Mouse (Mus musculus): ENCODE data around the gene Vmn2r30. TPM values are rescaled to one million over a fixed set of nuclear protein-coding genes. Genes with fewer than 3 reads are reported as not detected.
"Not testable (repeated sequence)": the region's sequence is repeated elsewhere in the genome, so short reads cannot be mapped to it uniquely, and the experiment has no call there.

Gene Vmn2r30
- polyA plus RNA-seq (2015; fragmentation: Nextera tagmentation; extraction: Ambion mirVana) = 0.03 TPM in 1 of 2 replicates, not detected in the other

GRCm38 (mm10) chr7:7337509-7337908 is at the start of gene Vmn2r30:
Gene Vmn2r30, minus strand, starts transcription at chr7:7337609.
- H3K9ac ChIP-seq; H3K9me3 ChIP-seq; H3K27ac ChIP-seq; H3K36me3 ChIP-seq; ATAC-seq (ENCODE audit: low FRiP score, low read depth); H3K4me2 ChIP-seq (replicated peaks); H3K4me1 ChIP-seq; H3K4me3 ChIP-seq; H3K27me3 ChIP-seq: not testable (repeated sequence)
- 57% methylated on average over 1 of the region's 1 CpGs for whole genome bisulfite sequencing

GRCm38 (mm10) chr7:7374431-7374830 is 37.0 kb upstream of the Vmn2r30 start, which contains the start of gene Gm45783:
Gene Gm45783, minus strand, starts transcription at chr7:7374573.
- not testable (repeated sequence) for H3K27ac ChIP-seq; H3K4me1 ChIP-seq; ATAC-seq (ENCODE audit: low FRiP score, low read depth); H3K9ac ChIP-seq; H3K9me3 ChIP-seq; H3K36me3 ChIP-seq; H3K27me3 ChIP-seq
- Histone ChIP-seq H3K4me2 (replicated peaks) (0 out of 2 replicates have a peak within 1 kb of the TSS, but pooled peaks have one; percentile 16), H3K4me3 (peak within 1 kb of the TSS; percentile 18)
- 49% methylated on average over 12 of the region's 12 CpGs for WGBS

GRCm38 (mm10) chr7:7295595-7295994 is 41.8 kb downstream of the Vmn2r30 start:
- Histone ChIP-seq H3K27ac (no peak overlapping the region), H3K27me3 (no peaks in the 10 kb centered on the region), H3K9me3 (no peaks in the 10 kb centered on the region), H3K9ac (no peak overlapping the region), H3K4me1 (0 out of 2 replicates have a peak, but pooled peaks cover 7% of the 10 kb centered on the region), H3K4me2 (replicated peaks) (no peak overlapping the region), H3K4me3 (no peak overlapping the region), H3K36me3 (peaks cover 54% of the 10 kb centered on the region)
- WGBS = 80% methylated on average over 16 of the region's 16 CpGs
- ATAC-seq (ENCODE audit: low FRiP score, low read depth) = no peak

GRCm38 (mm10) chr7:7281383-7281782 is 56.0 kb downstream of the Vmn2r30 start:
- Histone ChIP-seq H3K4me3 (no peak overlapping the region), H3K36me3 (peaks cover 29% of the 10 kb centered on the region), H3K27me3 (no peaks in the 10 kb centered on the region), H3K27ac (no peak overlapping the region), H3K4me1 (no peaks in the 10 kb centered on the region), H3K9ac (no peak overlapping the region), H3K4me2 (replicated peaks) (no peak overlapping the region), H3K9me3 (peaks cover 3% of the 10 kb centered on the region)
- ATAC-seq (ENCODE audit: low FRiP score, low read depth) = no peak
- 56% methylated on average over 1 of the region's 1 CpGs for WGBS

- not testable (repeated sequence) for H3K4me1 ChIP-seq, H3K9me3 ChIP-seq, H3K27me3 ChIP-seq
- peak within 1 kb of the TSS; percentile 51 for H3K4me2 ChIP-seq (replicated peaks)
- peak within 1 kb of the TSS; percentile 2; the same call in 1 of the 2 replicates for H3K9ac ChIP-seq
- 46% methylated on average over 45 of the region's 45 CpGs for WGBS
- H3K36me3 ChIP-seq = peaks cover 10% of the 10 kb centered on the region
- peak within 1 kb of the TSS; percentile 22; the same call in 1 of the 2 replicates for H3K27ac ChIP-seq
- H3K4me3 ChIP-seq = peak within 1 kb of the TSS; percentile 36
- ATAC-seq (ENCODE audit: low FRiP score, low read depth) = peak; percentile 100
Observed at GRCm38 (mm10) chr7:7277966-7278567, 59.3 kb downstream of the Vmn2r30 start, which contains the start of gene Gm45844. Gene Gm45844, minus strand, starts transcription at chr7:7278289.

- H3K4me1 ChIP-seq, H3K36me3 ChIP-seq, H3K9me3 ChIP-seq, H3K27me3 ChIP-seq: not testable (repeated sequence)
- Histone ChIP-seq H3K4me3 (peak overlapping the region; percentile 36), H3K9ac (peak overlapping the region; percentile 2; the same call in 1 of the 2 replicates), H3K27ac (peak overlapping the region; percentile 22; the same call in 1 of the 2 replicates), H3K4me2 (replicated peaks) (peak overlapping the region; percentile 51)
- WGBS = 44% methylated on average over 24 of the region's 24 CpGs
- peak; percentile 64; the same call in 1 of the 2 replicates for ATAC-seq (ENCODE audit: low FRiP score, low read depth)
Observed at GRCm38 (mm10) chr7:7277556-7277955, 59.9 kb downstream of the Vmn2r30 start.

Small RNAs within 50 kb of the gene (microRNA-seq; reads per million reads assigned to microRNA genes)
- gene Mir5620 = 0.52 reads per million

Other genes starting within 250 kb of the Vmn2r30 start
- gene Zfp954, start 216.1 kb downstream of the Vmn2r30 start, polyA plus RNA-seq (2015; fragmentation: Nextera tagmentation; extraction: Ambion mirVana) = 14.7 and 16.7 TPM in 2 replicates
- gene Zfp773, start 200.9 kb downstream of the Vmn2r30 start, polyA plus RNA-seq (2015; fragmentation: Nextera tagmentation; extraction: Ambion mirVana) = 3.3 and 3.9 TPM in 2 replicates
- 3.4 and 3.7 TPM in 2 replicates for gene Zfp418, start 166.3 kb downstream of the Vmn2r30 start, polyA plus RNA-seq (2015; fragmentation: Nextera tagmentation; extraction: Ambion mirVana)
- 10.0 TPM in 2 replicates for gene Zfp772, start 127.6 kb downstream of the Vmn2r30 start, polyA plus RNA-seq (2015; fragmentation: Nextera tagmentation; extraction: Ambion mirVana)
- gene Vmn2r29, start 90.3 kb downstream of the Vmn2r30 start, polyA plus RNA-seq (2015; fragmentation: Nextera tagmentation; extraction: Ambion mirVana) = 1.2 and 1.9 TPM in 2 replicates
- gene Gm45844, start 59.3 kb downstream of the Vmn2r30 start, polyA plus RNA-seq (2015; fragmentation: Nextera tagmentation; extraction: Ambion mirVana) = 4.6 and 4.9 TPM in 2 replicates
- 47.7 and 50.5 TPM in 2 replicates for gene Clcn4, start 36.8 kb downstream of the Vmn2r30 start, polyA plus RNA-seq (2015; fragmentation: Nextera tagmentation; extraction: Ambion mirVana)
- gene Gm45783, start 37.0 kb upstream of the Vmn2r30 start, polyA plus RNA-seq (2015; fragmentation: Nextera tagmentation; extraction: Ambion mirVana) = 0.51 and 0.57 TPM in 2 replicates
- gene Vmn2r31, start 62.1 kb upstream of the Vmn2r30 start, polyA plus RNA-seq (2015; fragmentation: Nextera tagmentation; extraction: Ambion mirVana) = 0.01 TPM in 1 of 2 replicates, not detected in the other
- gene Vmn2r32, start 142.4 kb upstream of the Vmn2r30 start, polyA plus RNA-seq (2015; fragmentation: Nextera tagmentation; extraction: Ambion mirVana) = not detected in 2 replicates
- gene Vmn2r33, start 229.2 kb upstream of the Vmn2r30 start, polyA plus RNA-seq (2015; fragmentation: Nextera tagmentation; extraction: Ambion mirVana) = not detected in 2 replicates